Mouse (Mus musculus) stomach, embryonic 16.5 days (tissue): ENCODE data around the gene Gpam. TPM values are rescaled to one million over a fixed set of nuclear protein-coding genes. Genes with fewer than 3 reads are reported as not detected.

Source experiments
- ATAC-seq: fragments of 200-750 bp; cut with Nextera tagmentation; 2 replicates; pipeline ENCODE4 v1.8.0; 2017; ENCODE audit warnings: moderate number of reproducible peaks, moderate TSS enrichment; ENCODE audit not compliant: insufficient read depth, low FRiP score
- H3K27ac ChIP-seq: fragments of 300-500 bp; sonication (generic); 2 replicates; pipeline ENCODE4 v1.5.1; 2014; ENCODE audit warnings: low read length
- H3K27me3 ChIP-seq: fragments of 300-500 bp; sonication (generic); 2 replicates; pipeline ENCODE4 v1.6.1; 2014; ENCODE audit warnings: low read length, control low read depth, mixed read lengths; ENCODE audit not compliant: control insufficient read depth, insufficient read depth
- H3K36me3 ChIP-seq: fragments of 300-500 bp; sonication (generic); 2 replicates; pipeline ENCODE4 v1.6.1; 2014; ENCODE audit warnings: low read length; ENCODE audit not compliant: control insufficient read depth, insufficient read depth
- H3K4me1 ChIP-seq: fragments of 300-500 bp; sonication (generic); 2 replicates; pipeline ENCODE4 v1.6.1; 2014; ENCODE audit warnings: low read length, control low read depth, mixed read lengths; ENCODE audit not compliant: control insufficient read depth, insufficient read depth
- H3K4me2 ChIP-seq: fragments of 300-500 bp; sonication (generic); 2 replicates; pipeline ENCODE4 v1.6.1; 2014; ENCODE audit warnings: low read depth, low read length, mixed read lengths
- H3K4me3 ChIP-seq: fragments of 300-500 bp; sonication (generic); replicated peaks from 2 replicates; pipeline ENCODE4 v1.5.1; 2014; ENCODE audit warnings: mild to moderate bottlenecking, low read length
- H3K9ac ChIP-seq: fragments of 300-500 bp; sonication (generic); 2 replicates; pipeline ENCODE4 v1.6.1; 2014; ENCODE audit warnings: low read length
- H3K9me3 ChIP-seq: fragments of 300-500 bp; sonication (generic); replicated peaks from 2 replicates; pipeline ENCODE4 v1.6.1; 2016; ENCODE audit warnings: low read length, control low read depth; ENCODE audit not compliant: control insufficient read depth
- WGBS: fragments of 180-500 bp; shearing (Covaris S2); extraction: QIAGEN DNeasy Blood & Tissue Kit; methylation state at CpG from one replicate; pipeline ENCODE4 v1.1.7; 2014; 5-methylcytosine and 5-hydroxymethylcytosine counted together
- polyA plus RNA-seq: library from polyadenylated mRNA; unstranded; fragments of >200 nt; fragmentation: Nextera tagmentation; extraction: Ambion mirVana; gene quantifications from 2 replicates; pipeline ENCODE4 v1.2.1, GENCODE M21; 2015

The Gpam gene
- polyA plus RNA-seq, 1 experiment from 2014 or later = 23.3 TPM

DNA sequence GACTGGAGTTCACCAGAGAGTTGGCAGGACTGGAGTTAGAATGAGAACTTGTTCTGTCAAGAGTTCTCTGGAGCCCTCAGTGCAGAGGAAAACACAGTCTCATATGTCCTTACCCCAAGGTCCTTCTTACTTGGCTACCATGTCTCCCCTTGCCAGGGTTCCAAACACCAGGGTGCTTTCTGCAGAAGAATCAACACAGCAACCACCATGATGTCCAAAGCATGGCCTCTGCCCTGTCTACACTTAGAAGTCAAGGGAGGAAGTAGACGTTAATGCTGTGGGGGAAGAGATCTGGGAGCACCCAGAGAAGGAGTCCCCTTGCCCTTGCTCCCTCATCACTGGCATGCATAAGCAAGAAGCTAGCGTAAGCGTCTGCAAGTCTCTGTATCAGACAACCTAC, 9.0 kb downstream of the Gpam start:
- H3K9ac ChIP-seq = no peak overlapping the region
- H3K27ac ChIP-seq = no peak overlapping the region
- H3K27me3 ChIP-seq = no peaks in the 10 kb centered on the region
- no peaks in the 10 kb centered on the region for H3K36me3 ChIP-seq
- H3K4me2 ChIP-seq = no peak overlapping the region
- H3K4me3 ChIP-seq = no peak overlapping the region
- H3K4me1 ChIP-seq = no peaks in the 10 kb centered on the region; the same call in 1 of the 2 replicates
- 87% methylated on average over 3 of the region's 3 CpGs for WGBS
- no peaks in the 10 kb centered on the region for H3K9me3 ChIP-seq
- ATAC-seq = no peak

DNA sequence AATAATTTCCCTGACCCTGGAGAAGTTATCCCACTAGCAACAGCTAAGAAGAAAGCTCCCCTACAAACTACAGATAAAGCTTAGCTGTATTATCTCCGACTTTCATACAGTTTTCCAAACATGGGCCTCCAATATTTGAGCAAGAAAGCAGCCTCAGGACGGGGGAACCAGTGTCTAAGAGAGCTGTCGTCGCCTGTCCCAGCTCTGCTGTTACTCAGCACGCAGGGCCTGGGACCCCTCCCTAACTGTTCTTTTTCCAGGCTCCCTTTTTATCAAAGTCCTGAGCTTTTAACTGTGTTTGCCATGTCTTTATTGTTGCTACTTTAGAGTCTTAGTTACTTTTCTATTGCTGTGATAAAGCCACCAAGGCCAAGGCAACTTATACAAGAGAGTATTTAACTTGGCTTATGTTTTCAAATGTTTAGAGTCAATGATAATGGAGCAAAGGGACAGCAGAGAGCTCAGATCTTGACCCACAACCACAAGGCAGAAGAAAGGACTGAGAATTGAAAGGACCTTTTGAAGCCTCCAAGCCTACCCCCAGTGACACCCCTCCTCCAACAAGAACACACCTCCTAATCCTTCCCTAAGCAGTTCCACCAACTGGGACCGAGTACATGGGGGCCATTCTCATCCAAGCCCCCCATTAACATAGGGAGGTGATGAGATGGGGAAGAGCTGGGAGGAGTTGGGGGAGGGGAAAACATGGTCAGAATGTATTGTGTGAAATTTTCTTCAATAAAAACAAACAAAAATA, 9.8 kb downstream of the Gpam start:
- H3K4me2 ChIP-seq = no peak overlapping the region
- WGBS = 49% methylated on average over 6 of the region's 6 CpGs
- no peaks in the 10 kb centered on the region; the same call in 1 of the 2 replicates for H3K4me1 ChIP-seq
- no peak overlapping the region for H3K9ac ChIP-seq
- no peaks in the 10 kb centered on the region for H3K9me3 ChIP-seq
- H3K27ac ChIP-seq = no peak overlapping the region
- no peak overlapping the region for H3K4me3 ChIP-seq
- no peaks in the 10 kb centered on the region for H3K27me3 ChIP-seq
- 0 out of 2 replicates have a peak, but pooled peaks have one; percentile 20 for ATAC-seq
- no peaks in the 10 kb centered on the region for H3K36me3 ChIP-seq

DNA sequence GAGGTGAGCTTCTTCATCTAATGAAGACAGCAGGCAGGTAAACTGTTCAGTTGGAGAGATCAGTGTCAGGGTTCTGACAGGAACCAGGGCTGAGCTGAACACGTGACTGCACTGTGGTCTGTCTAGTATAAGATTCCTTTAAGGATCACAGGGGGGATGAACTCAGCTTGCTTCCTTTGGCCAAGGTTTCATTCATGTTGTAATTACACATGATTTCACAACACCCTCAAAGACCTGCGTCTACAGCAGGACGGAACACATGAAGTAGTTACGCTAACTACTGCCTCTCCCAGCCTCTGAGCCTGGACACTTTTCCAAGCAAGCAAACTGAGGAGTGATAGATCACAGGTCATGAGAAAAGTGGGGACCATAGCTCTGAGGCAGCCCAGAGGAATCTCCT, 11.5 kb downstream of the Gpam start:
- no peak for ATAC-seq
- no peak overlapping the region for H3K4me3 ChIP-seq
- no peaks in the 10 kb centered on the region for H3K4me1 ChIP-seq
- no peaks in the 10 kb centered on the region for H3K9me3 ChIP-seq
- no peaks in the 10 kb centered on the region for H3K27me3 ChIP-seq
- no peak overlapping the region for H3K4me2 ChIP-seq
- WGBS = 79% methylated on average over 4 of the region's 4 CpGs
- no peak overlapping the region for H3K27ac ChIP-seq
- H3K36me3 ChIP-seq = no peaks in the 10 kb centered on the region
- H3K9ac ChIP-seq = no peak overlapping the region

DNA sequence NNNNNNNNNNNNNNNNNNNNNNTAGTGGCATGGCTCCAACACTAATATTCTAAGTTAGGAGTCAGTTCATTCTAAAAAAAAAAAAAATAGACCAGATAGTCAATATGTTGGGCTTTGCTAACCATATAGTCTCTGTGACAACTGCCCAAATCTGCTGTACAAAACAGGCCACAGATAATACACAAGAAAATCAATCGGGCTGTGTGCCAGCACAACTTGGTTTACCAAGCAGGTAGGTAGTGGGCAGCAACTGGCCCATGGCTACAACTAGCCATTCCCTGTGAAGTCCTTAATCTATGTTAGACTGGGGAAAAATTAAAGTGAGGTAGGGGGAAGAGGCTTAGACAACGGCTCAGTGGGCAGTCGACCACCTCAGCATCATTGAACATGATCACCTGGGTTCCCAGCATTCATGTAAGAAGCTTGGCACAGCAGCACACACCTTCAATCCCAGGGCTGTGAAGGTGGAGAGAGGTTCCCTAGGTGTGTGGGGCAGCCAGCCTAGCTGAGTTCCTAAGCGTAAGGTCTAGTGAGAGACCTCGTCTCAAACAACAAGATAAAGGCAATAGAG, 12.1 kb downstream of the Gpam start:
- WGBS = 90% methylated on average over 5 of the region's 5 CpGs
- Histone ChIP-seq H3K4me2 (no peak overlapping the region), H3K4me3 (no peak overlapping the region), H3K27ac (no peak overlapping the region), H3K36me3 (no peaks in the 10 kb centered on the region), H3K4me1 (no peaks in the 10 kb centered on the region), H3K27me3 (no peaks in the 10 kb centered on the region), H3K9ac (no peak overlapping the region), H3K9me3 (no peaks in the 10 kb centered on the region)
- ATAC-seq = no peak

DNA sequence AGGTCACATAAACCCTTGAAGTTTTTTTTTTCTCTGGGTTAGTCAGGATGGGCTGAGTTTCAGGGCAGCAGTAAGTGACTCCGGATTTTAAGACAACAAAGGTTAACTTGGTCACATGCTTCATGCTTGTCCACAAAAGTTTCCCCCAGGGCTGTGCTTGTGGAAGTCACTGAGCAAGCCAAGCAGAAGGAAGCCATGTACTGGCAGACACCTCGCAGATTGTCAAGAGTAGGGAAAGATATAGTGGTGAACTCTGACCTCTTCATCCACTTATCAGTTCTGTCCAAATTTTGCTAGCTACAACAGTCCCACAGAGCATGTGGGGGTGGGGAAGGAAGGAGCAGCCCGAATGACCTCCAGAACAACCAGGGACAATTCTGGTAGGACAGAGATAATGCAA, 19.1 kb downstream of the Gpam start:
- ATAC-seq = no peak
- Histone ChIP-seq H3K4me3 (no peak overlapping the region), H3K9me3 (no peaks in the 10 kb centered on the region), H3K27ac (no peak overlapping the region), H3K4me1 (peaks cover 3% of the 10 kb centered on the region; the same call in 1 of the 2 replicates), H3K4me2 (no peak overlapping the region), H3K27me3 (no peaks in the 10 kb centered on the region), H3K36me3 (no peaks in the 10 kb centered on the region), H3K9ac (no peak overlapping the region)
- 21% methylated on average over 3 of the region's 3 CpGs for WGBS

DNA sequence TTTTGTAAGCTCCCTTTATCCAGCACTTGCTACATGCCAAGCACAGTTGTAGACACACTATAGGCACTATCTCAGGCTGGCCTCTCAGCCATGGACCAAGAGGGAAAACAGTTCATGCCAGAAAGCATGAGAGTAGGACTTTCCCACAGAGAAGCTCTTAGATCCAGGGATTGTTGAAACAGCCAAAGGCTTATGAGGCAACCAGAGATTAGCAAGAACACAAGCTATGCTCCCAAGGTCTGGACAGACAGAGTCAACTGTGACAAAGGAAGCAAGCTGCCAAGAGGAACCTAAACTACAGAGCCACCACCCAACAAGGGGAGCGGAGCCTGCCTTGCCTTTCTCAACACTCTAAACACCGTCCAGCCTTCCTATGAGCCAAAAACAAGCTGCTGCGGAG, 21.1 kb downstream of the Gpam start:
- ATAC-seq = no peak
- WGBS = 90% methylated on average over 3 of the region's 3 CpGs
- Histone ChIP-seq H3K4me2 (no peak overlapping the region), H3K9ac (no peak overlapping the region), H3K27me3 (no peaks in the 10 kb centered on the region), H3K4me1 (peaks cover 3% of the 10 kb centered on the region; the same call in 1 of the 2 replicates), H3K27ac (no peak overlapping the region), H3K36me3 (no peaks in the 10 kb centered on the region), H3K9me3 (no peaks in the 10 kb centered on the region), H3K4me3 (no peak overlapping the region)

DNA sequence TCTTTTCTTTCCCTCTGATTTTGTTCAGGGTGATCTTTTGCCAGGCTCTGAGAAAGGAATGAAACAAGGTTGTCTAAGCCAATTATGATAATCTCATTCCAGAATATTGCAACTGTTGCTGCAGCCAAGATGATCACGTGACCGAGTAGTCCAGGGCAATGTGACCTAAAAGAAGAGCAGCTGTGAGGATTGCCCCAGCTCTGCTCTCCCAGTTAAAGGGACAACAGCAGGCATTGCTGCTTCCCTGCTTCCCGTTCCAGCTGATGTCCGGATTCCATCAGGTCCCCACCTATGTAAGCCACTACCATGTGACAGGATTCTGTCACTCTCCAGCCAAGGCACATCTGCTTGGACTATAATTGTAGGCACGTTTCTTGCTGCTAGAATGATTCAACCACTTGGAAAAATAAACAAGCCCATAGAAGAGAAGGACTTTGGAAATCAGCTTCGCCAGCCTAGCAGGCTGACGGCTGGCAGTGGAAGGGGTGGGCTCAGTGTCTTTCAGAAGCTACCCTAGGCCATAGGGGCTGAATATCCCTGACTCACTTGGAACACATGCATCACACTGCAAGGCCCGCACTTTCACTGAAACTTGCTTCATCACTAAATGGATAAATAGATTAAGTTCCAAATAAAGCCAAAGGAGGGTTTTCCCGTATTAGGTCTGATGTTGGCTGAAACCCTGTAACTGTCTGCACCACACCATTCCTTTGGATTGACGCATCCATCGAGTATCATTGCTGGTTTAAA, 23.8 kb downstream of the Gpam start:
- H3K27ac ChIP-seq = peak overlapping the region; percentile 44; the same call in 1 of the 2 replicates
- H3K4me2 ChIP-seq = peak overlapping the region; percentile 10; the same call in 1 of the 2 replicates
- 41% methylated on average over 11 of the region's 11 CpGs for WGBS
- H3K9me3 ChIP-seq = no peaks in the 10 kb centered on the region
- H3K36me3 ChIP-seq = no peaks in the 10 kb centered on the region
- no peak overlapping the region for H3K4me3 ChIP-seq
- no peak for ATAC-seq
- H3K4me1 ChIP-seq = peaks cover 10% of the 10 kb centered on the region
- no peak overlapping the region for H3K9ac ChIP-seq
- no peaks in the 10 kb centered on the region for H3K27me3 ChIP-seq

DNA sequence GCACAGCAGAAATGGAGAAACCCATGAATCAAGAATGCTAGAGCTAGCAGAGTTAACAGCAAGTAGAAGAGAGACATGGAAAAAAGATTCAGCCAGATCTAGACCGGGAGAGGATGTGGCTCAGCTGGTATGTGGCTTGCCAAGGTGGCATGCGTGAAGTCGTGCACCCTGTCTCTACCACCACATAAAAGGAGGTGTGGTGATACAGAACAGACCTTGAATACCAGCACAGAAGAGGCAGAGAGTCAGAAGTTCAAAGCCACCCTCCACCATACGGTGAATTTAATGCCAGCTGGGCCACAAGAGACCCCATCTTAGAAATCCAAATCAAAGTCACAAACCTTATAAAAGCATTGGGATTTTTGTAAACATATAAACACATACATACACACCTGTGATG, 25.4 kb downstream of the Gpam start:
- Histone ChIP-seq H3K9ac (no peak overlapping the region), H3K9me3 (no peaks in the 10 kb centered on the region), H3K36me3 (no peaks in the 10 kb centered on the region), H3K27me3 (no peaks in the 10 kb centered on the region), H3K4me1 (peaks cover 19% of the 10 kb centered on the region), H3K4me3 (no peak overlapping the region), H3K27ac (no peak overlapping the region), H3K4me2 (no peak overlapping the region)
- 69% methylated on average over 4 of the region's 4 CpGs for WGBS
- no peak for ATAC-seq
